Mouse (Mus musculus) gastrocnemius, adult 2 months (tissue): Measurements from ENCODE around the gene Selenoo. TPM values are rescaled to one million over a fixed set of nuclear protein-coding genes. Genes with fewer than 3 reads are reported as not detected.

ENCODE experiments used
- DNase-seq: peaks from one replicate; pipeline ENCODE4 v3.0.0; 2022
- H3K27ac ChIP-seq: fragments of 200-600 bp; 2 replicates; pipeline ENCODE4 v1.8.1; 2022; ENCODE audit warnings: mild to moderate bottlenecking
- H3K4me3 ChIP-seq: fragments of 200-600 bp; 2 replicates; pipeline ENCODE4 v1.8.1; 2022; ENCODE audit warnings: mild to moderate bottlenecking, moderate library complexity
- CTCF ChIP-seq: fragments of 200-600 bp; IDR thresholded peaks from 2 replicates; pipeline ENCODE4 v1.8.1; 2022; ENCODE audit warnings: antibody characterized with exemption, mild to moderate bottlenecking, moderate library complexity
- intact Hi-C: fragments of 180-260 bp; cut with DNase I; formaldehyde crosslinking; loops from one replicate; pipeline ENCODE4 v1.15.1; 2025
- total RNA-seq, 2 experiments: library from RNA; stranded (reverse); gene quantifications; 2 replicates each; pipeline ENCODE4 v1.2.3; 2021

Gene Selenoo
- total RNA-seq, 2 experiments from 2014 or later, result 13.8 to 15.6 TPM

- peak; percentile 96 for DNase-seq
- TF ChIP-seq CTCF, result no peak
- peak within 1 kb of the TSS; percentile 94 for H3K27ac ChIP-seq
- intact Hi-C loops, result no loop called here
- peak within 1 kb of the TSS; percentile 99 for H3K4me3 ChIP-seq
These were observed 33.9 kb downstream of the Selenoo start, which contains the start of gene Tubgcp6 for GRCm38 (mm10) chr15:89122649-89123366. Tubgcp6 (minus strand) TSS chr15:89123112.

- TF ChIP-seq CTCF, result no peak; the same call in 1 of the 2 replicates
- DNase-seq, result peak; percentile 25
- intact Hi-C loops, result no loop called here
- Histone ChIP-seq H3K4me3 (peak overlapping the region; percentile 99), H3K27ac (peak overlapping the region; percentile 94)
These were observed 34.7 kb downstream of the Selenoo start for GRCm38 (mm10) chr15:89123595-89123994.

GRCm38 (mm10) chr15:89124312-89124711 is 35.4 kb downstream of the Selenoo start:
- Histone ChIP-seq H3K4me3 (no peak overlapping the region), H3K27ac (no peak overlapping the region)
- intact Hi-C loops, result no loop called here
- peak; percentile 12 for DNase-seq
- no peak for TF ChIP-seq CTCF

GRCm38 (mm10) chr15:89125351-89125750 is 36.5 kb downstream of the Selenoo start:
- no peak overlapping the region for H3K4me3 ChIP-seq
- no peak overlapping the region for H3K27ac ChIP-seq
- intact Hi-C loops, result loop anchor here (5.0 kb wide), 1 partner anchor 87 kb away; the partner anchor contains the start of gene Ppp6r2
- DNase-seq, result peak; percentile 15
- no peak for TF ChIP-seq CTCF

- H3K4me3 ChIP-seq, result no peak overlapping the region
- peak; percentile 14 for DNase-seq
- no peak overlapping the region for H3K27ac ChIP-seq
- TF ChIP-seq CTCF, result no peak
- intact Hi-C loops, result loop anchor here (5.0 kb wide), 1 partner anchor 86 kb away; the partner anchor contains the start of gene Ppp6r2
These were observed 37.7 kb downstream of the Selenoo start for GRCm38 (mm10) chr15:89126622-89127021.

GRCm38 (mm10) chr15:89127364-89127940 is 38.6 kb downstream of the Selenoo start:
- Histone ChIP-seq H3K27ac (peak overlapping the region; percentile 96), H3K4me3 (peak overlapping the region; percentile 91)
- TF ChIP-seq CTCF, result no peak
- peak; percentile 32 for DNase-seq
- intact Hi-C loops, result loop anchor here (5.0 kb wide), 1 partner anchor 85 kb away; the partner anchor contains the start of gene Ppp6r2

- H3K27ac ChIP-seq, result peak within 1 kb of the TSS; percentile 96
- TF ChIP-seq CTCF, result peak; percentile 91
- peak; percentile 89 for DNase-seq
- peak within 1 kb of the TSS; percentile 91 for H3K4me3 ChIP-seq
- intact Hi-C loops, result loop anchor here (5.0 kb wide), 1 partner anchor 84 kb away; the partner anchor contains the start of gene Ppp6r2
These were observed 39.8 kb downstream of the Selenoo start, which contains the start of gene Hdac10 for GRCm38 (mm10) chr15:89128382-89129350. Hdac10 (minus strand) TSS chr15:89128700.

GRCm38 (mm10) chr15:89130245-89130644 is 41.4 kb downstream of the Selenoo start:
- Histone ChIP-seq H3K27ac (no peak overlapping the region), H3K4me3 (no peak overlapping the region)
- TF ChIP-seq CTCF, result no peak
- no peak for DNase-seq
- intact Hi-C loops, result no loop called here

GRCm38 (mm10) chr15:89131316-89131715 is 42.4 kb downstream of the Selenoo start:
- no peak for DNase-seq
- Histone ChIP-seq H3K4me3 (no peak overlapping the region), H3K27ac (no peak overlapping the region)
- intact Hi-C loops, result no loop called here
- TF ChIP-seq CTCF, result no peak

GRCm38 (mm10) chr15:89136461-89137155 is 47.7 kb downstream of the Selenoo start:
- Histone ChIP-seq H3K27ac (peak overlapping the region; percentile 99), H3K4me3 (peak overlapping the region; percentile 96)
- intact Hi-C loops, result no loop called here
- no peak for TF ChIP-seq CTCF
- no peak for DNase-seq

- Histone ChIP-seq H3K4me3 (peak overlapping the region; percentile 96), H3K27ac (peak overlapping the region; percentile 99)
- intact Hi-C loops, result no loop called here
- peak; percentile 67 for DNase-seq
- peak; percentile 17; the same call in 1 of the 2 replicates for TF ChIP-seq CTCF
These were observed 48.6 kb downstream of the Selenoo start for GRCm38 (mm10) chr15:89137378-89138045.
